Mouse (Mus musculus) ES-E14 (cell line): Measurements from ENCODE around the gene Gm6370.

Source experiments
- CHD2 ChIP-seq: IDR thresholded peaks from 2 replicates; pipeline ENCODE4 v1.6.1; 2014; ENCODE audit warnings: mild to moderate bottlenecking, low read depth, low read length, inconsistent platforms
- HCFC1 ChIP-seq: IDR thresholded peaks from 2 replicates; pipeline ENCODE4 v1.6.1; 2012; ENCODE audit warnings: low read length, inconsistent platforms, borderline replicate concordance; ENCODE audit not compliant: insufficient read depth
- MAFK ChIP-seq: IDR thresholded peaks from 2 replicates; pipeline ENCODE4 v1.6.1; 2014; ENCODE audit warnings: mild to moderate bottlenecking, low read depth, low read length, inconsistent platforms; ENCODE audit not compliant: insufficient read depth
- ZC3H11A ChIP-seq: IDR thresholded peaks from 2 replicates; pipeline ENCODE4 v1.6.1; 2012; ENCODE audit warnings: low read depth, mild to moderate bottlenecking, inconsistent platforms, low read length, borderline replicate concordance
- ZNF384 ChIP-seq: IDR thresholded peaks from 2 replicates; pipeline ENCODE4 v1.6.1; 2012; ENCODE audit warnings: low read depth, low read length, inconsistent platforms

DNA sequence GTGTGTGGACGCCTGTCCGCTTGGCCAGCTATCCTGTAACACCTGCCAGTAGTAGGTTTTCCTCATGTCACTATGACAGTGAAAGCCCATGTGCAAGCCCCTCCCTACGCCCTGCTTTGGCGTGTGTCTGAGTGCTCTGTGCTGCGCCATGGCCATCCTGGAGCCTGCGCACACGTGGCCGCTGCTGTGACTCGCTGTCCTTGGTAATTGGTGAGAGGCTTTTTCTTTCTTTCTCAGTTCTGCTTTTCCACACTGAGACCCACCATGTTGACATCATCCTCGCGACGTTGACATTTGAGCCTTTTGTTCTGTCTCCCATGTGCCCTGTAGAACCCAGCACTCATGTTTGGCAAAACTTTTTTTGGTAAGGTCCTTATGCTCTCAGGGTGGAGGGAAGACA lies 19.3 kb upstream of the Gm6370 start:
- no peak for TF ChIP-seq ZNF384
- no peak for TF ChIP-seq CHD2
- TF ChIP-seq ZC3H11A, result no peak
- TF ChIP-seq HCFC1, result no peak
- no peak for TF ChIP-seq MAFK
